Mouse (Mus musculus) gastrocnemius, postnatal 14 days (tissue): Measurements from ENCODE around the gene Fam172a. TPM values are rescaled to one million over a fixed set of nuclear protein-coding genes. Genes with fewer than 3 reads are reported as not detected.

ENCODE experiments used
- DNase-seq: peaks from one replicate; pipeline ENCODE4 v3.0.0; 2021; ENCODE audit warnings: mixed read lengths
- intact Hi-C: fragments of 180-260 bp; cut with DNase I; formaldehyde crosslinking; loops from one replicate; pipeline ENCODE4 v1.15.1; 2025; ENCODE audit warnings: low total_unique reads
- total RNA-seq, 2 experiments: library from RNA; stranded (reverse); gene quantifications; 2 replicates each; pipeline ENCODE4 v1.2.3; 2021

Fam172a gene
- total RNA-seq, 2 experiments from 2014 or later, result 9.5 to 10.3 TPM

GRCm38 (mm10) chr13:78172861-78173260, 471.0 kb downstream of the Fam172a start:
- intact Hi-C loops, result no loop called here
- DNase-seq, result no peak

- intact Hi-C loops, result no loop called here
Measured at GRCm38 (mm10) chr13:78174191-78174590, 472.4 kb downstream of the Fam172a start.

DNA sequence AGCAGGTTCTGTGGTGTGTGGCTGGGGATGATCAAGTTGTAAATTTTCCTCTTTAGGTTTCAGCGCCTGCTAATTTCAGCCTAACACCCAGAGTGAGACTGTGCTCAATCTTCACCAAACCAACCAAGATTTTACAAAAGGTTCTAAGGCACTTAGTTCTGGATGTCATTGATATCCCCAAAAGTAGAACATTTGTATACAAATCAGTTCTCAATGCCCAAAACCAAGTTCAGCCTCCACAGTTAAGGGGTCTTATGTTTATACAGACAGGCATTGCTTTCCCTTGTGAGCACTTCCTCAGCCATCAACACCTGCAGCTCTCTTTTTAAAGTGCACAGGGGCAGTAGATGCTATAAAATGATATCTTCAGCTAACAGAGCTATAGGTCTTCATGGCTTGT, 473.1 kb downstream of the Fam172a start:
- intact Hi-C loops, result loop anchor here (5.0 kb wide), 1 partner anchor 183 kb away; no protein-coding TSS in a partner anchor
- DNase-seq, result no peak

More at GRCm38 (mm10) chr13:78174191-78174590, 472.4 kb downstream of the Fam172a start:
- no peak for DNase-seq

GRCm38 (mm10) chr13:78175821-78176380, 474.1 kb downstream of the Fam172a start:
- no peak for DNase-seq
- intact Hi-C loops, result loop anchor here (5.0 kb wide), 1 partner anchor 184 kb away; no protein-coding TSS in a partner anchor

DNA sequence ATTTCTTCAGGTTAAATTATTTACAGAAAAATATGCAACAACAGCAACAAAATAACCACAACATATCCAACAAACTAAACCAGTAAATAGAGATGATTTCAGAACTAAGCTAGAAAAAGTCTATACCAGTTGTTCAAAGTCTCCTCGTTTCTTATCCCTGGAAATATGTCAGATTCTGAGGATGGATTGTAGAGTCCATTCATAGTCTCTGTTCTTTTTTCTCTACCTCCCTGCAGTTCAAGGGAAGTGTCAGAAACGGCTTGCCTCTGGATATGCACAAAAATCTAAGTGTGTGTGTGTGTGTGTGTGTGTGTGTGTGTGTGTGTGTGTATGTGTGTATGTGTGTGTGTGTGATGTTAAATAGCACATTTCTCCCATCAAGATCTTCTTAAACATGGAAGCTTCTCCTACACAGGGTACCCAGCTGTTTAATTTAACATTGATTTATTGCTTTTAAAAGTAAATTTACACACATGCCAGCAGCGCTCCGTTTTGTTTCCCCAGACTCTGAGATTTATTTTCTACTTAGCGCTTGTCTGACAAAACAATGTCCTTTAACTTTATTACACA, 475.6 kb downstream of the Fam172a start:
- no peak for DNase-seq
- intact Hi-C loops, result loop anchor here (5.0 kb wide), 1 partner anchor 185 kb away; no protein-coding TSS in a partner anchor

DNA sequence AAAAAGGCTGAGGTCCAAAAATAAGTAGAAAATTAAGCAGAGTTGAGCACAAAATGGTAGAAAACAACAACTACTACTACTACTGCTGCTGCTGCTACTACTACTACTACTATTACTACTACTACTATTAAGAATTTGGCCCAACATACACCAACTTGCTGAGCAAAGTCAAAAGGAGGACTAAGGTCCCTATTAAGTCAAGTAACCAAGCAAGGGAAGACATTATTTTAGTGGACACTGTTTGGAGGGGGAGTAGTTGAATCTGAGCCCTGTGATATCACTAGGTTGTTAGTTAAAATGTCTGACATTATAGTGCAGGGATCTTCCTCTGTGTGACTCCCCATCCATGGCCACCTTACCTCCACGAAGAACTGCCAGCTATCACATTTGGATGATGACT, 476.2 kb downstream of the Fam172a start:
- intact Hi-C loops, result loop anchor here (5.0 kb wide), 1 partner anchor 186 kb away; no protein-coding TSS in a partner anchor
- DNase-seq, result no peak

- intact Hi-C loops, result loop anchor here (5.0 kb wide), 1 partner anchor 186 kb away; no protein-coding TSS in a partner anchor
- DNase-seq, result no peak
Measured at GRCm38 (mm10) chr13:78178771-78179170, 476.9 kb downstream of the Fam172a start.

- intact Hi-C loops, result loop anchor here (5.0 to 10.0 kb wide), 2 partner anchors 187 to 315 kb away; no protein-coding TSS in a partner anchor
- DNase-seq, result no peak
Measured at GRCm38 (mm10) chr13:78179312-78180097, 477.7 kb downstream of the Fam172a start.

DNA sequence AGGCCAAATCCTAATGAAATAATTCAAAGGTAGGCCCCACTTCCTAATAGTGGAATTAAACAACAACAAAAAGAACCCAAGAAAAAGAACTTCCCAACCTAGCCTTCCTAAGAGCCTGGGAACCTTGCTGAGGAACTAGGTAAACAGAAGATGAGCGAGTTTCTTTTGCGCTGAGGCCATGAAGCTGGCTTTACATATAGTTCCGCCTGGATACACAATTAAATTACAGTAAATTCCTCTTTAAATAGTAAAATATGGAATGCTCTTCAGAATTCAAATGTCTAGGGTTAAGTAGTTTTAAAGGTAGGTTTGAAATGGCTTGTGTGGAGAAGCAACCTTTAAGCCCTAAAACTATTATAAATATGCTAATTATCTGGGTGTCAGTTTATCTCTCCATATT, 478.4 kb downstream of the Fam172a start:
- intact Hi-C loops, result loop anchor here (10.0 kb wide), 1 partner anchor 315 kb away; no protein-coding TSS in a partner anchor

DNA sequence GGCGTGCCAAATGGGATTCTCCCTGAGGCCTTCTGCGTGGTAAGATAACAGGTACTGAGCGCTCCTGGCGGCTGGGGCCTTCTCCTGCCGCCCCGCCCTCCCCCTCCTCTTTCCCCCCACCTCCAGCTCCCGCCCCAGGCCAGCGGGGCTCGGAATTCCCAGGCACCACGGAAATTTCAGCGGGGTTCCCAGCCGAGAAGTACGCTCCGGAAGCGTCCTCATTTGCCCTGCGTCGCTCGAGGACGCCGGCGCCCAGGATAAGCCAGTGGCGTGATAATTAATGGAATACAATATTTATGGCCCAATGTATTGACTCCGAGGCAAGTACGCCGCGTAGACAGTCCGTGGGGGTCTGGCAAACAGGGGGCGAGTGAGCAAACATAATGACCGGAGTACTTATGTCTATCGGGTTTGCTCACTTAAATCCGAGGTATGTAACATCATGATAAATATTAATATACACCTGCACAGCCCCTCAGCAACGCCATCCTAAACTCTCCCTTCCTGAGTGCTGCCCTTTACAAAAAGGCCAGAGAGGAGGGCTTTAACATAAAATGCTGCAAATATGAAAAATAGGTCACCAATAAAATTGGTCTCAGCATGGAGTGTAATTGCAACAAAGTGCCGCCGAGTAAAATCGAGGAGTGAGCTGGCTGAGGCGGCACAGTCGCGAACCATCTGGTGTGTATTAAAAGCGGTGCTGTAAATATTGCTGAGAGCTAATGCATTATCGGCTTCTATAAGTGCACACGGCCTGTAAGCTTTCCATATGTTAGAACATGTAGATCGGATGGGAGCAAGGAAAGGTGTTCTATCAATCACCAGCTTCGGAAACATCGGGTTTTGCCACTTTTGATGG, 479.5 kb downstream of the Fam172a start:
- intact Hi-C loops, result loop anchor here (10.0 kb wide), 1 partner anchor 316 kb away; no protein-coding TSS in a partner anchor

More for the DNA sequence above, 478.4 kb downstream of the Fam172a start:
- no peak for DNase-seq

GRCm38 (mm10) chr13:78181930-78182558, 480.2 kb downstream of the Fam172a start:
- no peak for DNase-seq
- intact Hi-C loops, result loop anchor here (10.0 kb wide), 1 partner anchor 317 kb away; no protein-coding TSS in a partner anchor

More for the DNA sequence above, 479.5 kb downstream of the Fam172a start:
- DNase-seq, result no peak

DNA sequence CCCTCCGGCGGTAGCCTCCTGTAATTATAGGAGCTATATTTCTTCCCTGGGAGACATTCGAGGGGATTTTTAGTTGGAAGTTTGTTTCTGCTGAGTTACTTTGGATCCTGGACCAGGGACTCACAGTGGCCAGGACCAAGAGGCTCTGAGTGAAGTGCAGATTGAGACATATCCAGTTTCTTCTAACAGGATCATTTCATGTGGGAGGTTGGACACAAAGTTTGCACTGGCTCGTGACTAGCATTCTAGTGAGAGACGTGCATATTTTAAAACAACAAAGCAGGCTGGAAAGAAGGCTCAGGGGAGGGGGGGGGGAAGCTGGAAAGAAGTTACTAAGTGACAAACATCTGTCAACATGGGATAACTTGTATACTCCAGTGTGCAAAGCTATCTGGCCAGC, 481.2 kb downstream of the Fam172a start:
- intact Hi-C loops, result loop anchor here (10.0 kb wide), 1 partner anchor 318 kb away; no protein-coding TSS in a partner anchor
- DNase-seq, result no peak

DNA sequence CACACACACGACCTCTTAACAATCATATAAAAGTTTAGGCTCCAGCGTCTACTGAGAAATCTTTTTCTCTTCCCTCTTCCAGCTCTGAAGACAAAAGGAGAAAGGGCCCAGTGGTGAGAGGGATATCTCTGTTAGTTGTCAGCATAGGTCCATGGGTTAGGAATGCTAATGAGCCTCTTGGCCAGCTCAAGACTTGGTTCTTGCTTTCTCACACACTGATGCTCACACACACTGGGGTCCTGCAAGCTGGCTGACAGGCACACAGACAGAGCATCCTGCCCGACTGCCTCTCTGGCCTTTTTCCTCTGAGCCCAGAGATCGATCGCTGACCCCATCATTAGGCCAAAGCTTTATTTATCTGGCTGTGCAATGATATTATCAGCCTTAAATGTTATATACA, 482.2 kb downstream of the Fam172a start:
- intact Hi-C loops, result loop anchor here (10.0 kb wide), 1 partner anchor 319 kb away; no protein-coding TSS in a partner anchor
- DNase-seq, result no peak

DNA sequence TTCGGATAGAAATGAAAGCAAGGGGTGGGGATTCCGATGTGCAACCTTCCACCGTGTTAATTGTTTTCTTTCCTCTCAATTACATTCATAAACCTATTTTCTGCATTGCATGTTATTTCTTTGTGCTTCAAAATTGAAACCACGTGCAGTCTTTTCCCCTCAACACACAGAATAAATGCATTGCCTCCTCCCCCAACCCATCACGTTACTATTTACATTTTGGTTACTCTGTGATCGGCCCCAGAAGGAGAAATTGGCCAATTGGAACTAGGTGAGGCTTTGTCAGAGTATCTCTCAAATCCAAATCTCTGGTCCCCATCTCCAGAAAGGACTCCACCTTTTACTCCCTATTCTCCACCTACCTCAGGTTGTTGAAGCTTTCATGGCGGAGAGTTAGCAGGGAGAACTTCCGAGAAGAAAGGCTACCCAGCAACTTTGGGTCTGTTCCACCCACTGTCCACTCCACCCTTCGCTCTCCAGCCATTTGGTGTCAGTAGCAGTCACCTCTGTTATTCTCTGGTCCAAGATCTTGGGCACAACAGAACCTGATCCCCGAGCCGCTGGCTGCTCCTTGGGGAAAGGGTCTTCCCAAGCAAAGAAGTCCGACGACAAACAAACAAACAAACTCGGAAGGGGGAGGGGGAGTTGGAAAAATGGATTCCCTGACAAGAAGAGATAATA, 483.1 kb downstream of the Fam172a start:
- intact Hi-C loops, result loop anchor here (5.0 to 10.0 kb wide), 2 partner anchors 203 to 320 kb away; no protein-coding TSS in a partner anchor
- DNase-seq, result no peak

DNA sequence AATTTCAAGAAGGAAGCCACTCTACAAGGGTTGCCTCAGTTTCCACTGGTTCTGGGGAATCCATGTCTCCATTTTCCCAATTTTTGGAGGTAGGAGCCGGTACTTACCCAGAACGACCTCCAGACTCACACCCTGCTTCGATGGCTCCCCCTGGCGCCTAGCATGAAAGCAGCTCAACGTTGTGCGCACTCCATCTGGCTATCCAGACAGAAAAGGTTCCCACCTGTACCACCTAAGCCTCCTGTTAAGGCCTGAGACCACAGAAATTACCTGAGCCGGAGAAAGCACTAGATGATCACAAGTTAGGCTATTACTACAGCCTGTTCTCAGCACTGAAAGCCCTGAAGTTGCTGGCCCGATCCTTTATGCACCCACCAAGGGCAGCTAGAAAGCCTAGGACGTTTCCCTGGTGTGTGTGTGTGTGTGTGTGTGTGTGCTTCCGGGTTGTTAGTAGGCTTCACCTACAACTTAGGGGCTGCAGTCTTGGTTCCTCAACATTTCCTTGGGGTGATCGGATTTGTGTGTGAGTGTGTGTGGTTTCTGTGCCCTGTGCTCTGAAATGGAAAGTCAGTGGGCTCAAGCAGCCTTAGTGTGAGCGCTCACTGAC, 484.6 kb downstream of the Fam172a start:
- intact Hi-C loops, result loop anchor here (5.0 to 10.0 kb wide), 2 partner anchors 204 to 322 kb away; no protein-coding TSS in a partner anchor
- no peak for DNase-seq

GRCm38 (mm10) chr13:78187833-78188232, 486.0 kb downstream of the Fam172a start:
- intact Hi-C loops, result loop anchor here (5.0 to 10.0 kb wide), 2 partner anchors 206 to 323 kb away; no protein-coding TSS in a partner anchor
- no peak for DNase-seq

DNA sequence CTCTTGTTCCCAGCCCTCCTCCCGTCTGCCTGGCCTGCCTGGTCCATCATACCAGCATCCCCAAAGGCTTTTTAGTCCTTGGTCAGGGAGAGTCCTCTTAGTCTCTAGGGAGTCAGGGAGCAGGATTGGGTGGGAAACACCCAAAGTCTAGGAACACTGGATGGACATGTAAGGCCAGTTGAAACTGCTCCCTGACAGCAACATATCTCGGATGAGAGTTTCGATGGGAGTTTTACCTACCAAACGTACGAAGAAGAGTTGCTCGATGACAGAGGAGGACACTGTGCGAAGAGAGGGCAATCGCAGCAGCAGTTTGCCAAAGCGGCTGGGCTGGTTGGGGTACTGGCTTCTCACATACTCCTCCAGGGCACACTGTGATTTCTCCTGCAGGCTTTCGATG, 487.8 kb downstream of the Fam172a start:
- intact Hi-C loops, result loop anchor here (5.0 to 10.0 kb wide), 2 partner anchors 207 to 325 kb away; no protein-coding TSS in a partner anchor
- no peak for DNase-seq
